Mouse (Mus musculus) liver, embryonic 11.5 days (tissue): ENCODE data around the gene Exoc1. TPM values are rescaled to one million over a fixed set of nuclear protein-coding genes. Genes with fewer than 3 reads are reported as not detected.

Source experiments
- ATAC-seq: fragments of 200-750 bp; cut with Nextera tagmentation; replicated peaks from 2 replicates; pipeline ENCODE4 v1.8.0; 2017; ENCODE audit warnings: moderate number of reproducible peaks, mild to moderate bottlenecking, moderate TSS enrichment, moderate library complexity; ENCODE audit not compliant: low FRiP score
- DNase-seq: peaks from one replicate; pipeline ENCODE4 v3.0.0-alpha.2; 2017; ENCODE audit warnings: low spot score
- H3K27ac ChIP-seq: fragments of 300-500 bp; sonication (generic); 2 replicates; pipeline ENCODE4 v1.5.1; 2014; ENCODE audit warnings: mild to moderate bottlenecking, low read depth, low read length, control low read depth
- H3K27me3 ChIP-seq: fragments of 300-500 bp; sonication (generic); replicated peaks from 2 replicates; pipeline ENCODE4 v1.6.1; 2014; ENCODE audit warnings: low read length, mixed read lengths; ENCODE audit not compliant: control insufficient read depth, insufficient read depth
- H3K36me3 ChIP-seq: fragments of 300-500 bp; sonication (generic); 2 replicates; pipeline ENCODE4 v1.6.1; 2014; ENCODE audit warnings: mild to moderate bottlenecking, low read length, moderate library complexity, mixed read lengths; ENCODE audit not compliant: control insufficient read depth, insufficient read depth
- H3K4me1 ChIP-seq: fragments of 300-500 bp; sonication (generic); replicated peaks from 2 replicates; pipeline ENCODE4 v1.6.1; 2014; ENCODE audit warnings: low read length, mixed read lengths; ENCODE audit not compliant: control insufficient read depth, insufficient read depth
- H3K4me2 ChIP-seq: fragments of 300-500 bp; sonication (generic); 2 replicates; pipeline ENCODE4 v1.6.1; 2014; ENCODE audit warnings: mild to moderate bottlenecking, control low read depth, moderate library complexity
- H3K4me3 ChIP-seq: fragments of 300-500 bp; sonication (generic); 2 replicates; pipeline ENCODE4 v1.5.1; 2014; ENCODE audit warnings: low read depth, low read length, control low read depth
- H3K9ac ChIP-seq: fragments of 300-500 bp; sonication (generic); 2 replicates; pipeline ENCODE4 v1.6.1; 2014; ENCODE audit warnings: low read depth, low read length, control low read depth
- H3K9me3 ChIP-seq: fragments of 300-500 bp; sonication (generic); 2 replicates; pipeline ENCODE4 v1.6.1; 2016; ENCODE audit warnings: low read length, inconsistent platforms, mixed read lengths; ENCODE audit not compliant: control insufficient read depth
- WGBS: fragments of 180-500 bp; shearing (Covaris S2); extraction: QIAGEN DNeasy Blood & Tissue Kit; methylation state at CpG from one replicate; pipeline ENCODE4 v1.1.7; 2014; 5-methylcytosine and 5-hydroxymethylcytosine counted together
- polyA plus RNA-seq: library from polyadenylated mRNA; unstranded; fragments of >200 nt; fragmentation: Nextera tagmentation; extraction: Ambion mirVana; gene quantifications from 2 replicates; pipeline ENCODE4 v1.2.1, GENCODE M21; 2014

The Exoc1 gene
- 28.3 and 33.1 TPM in 2 replicates for polyA plus RNA-seq

- Histone ChIP-seq H3K9me3 (no peaks in the 10 kb centered on the region), H3K4me3 (peak within 1 kb of the TSS; percentile 98), H3K36me3 (no peaks in the 10 kb centered on the region), H3K4me1 (peaks cover 7% of the 10 kb centered on the region; the same call in 1 of the 2 replicates), H3K4me2 (peak within 1 kb of the TSS; percentile 75), H3K27me3 (no peaks in the 10 kb centered on the region), H3K9ac (peak within 1 kb of the TSS; percentile 79), H3K27ac (peak within 1 kb of the TSS; percentile 88)
- under 1% methylated on average over 39 of the region's 39 CpGs for WGBS
- ATAC-seq, result peak; percentile 99
- DNase-seq, result peak; percentile 87
Measured at GRCm38 (mm10) chr5:76529040-76529703, at the start of gene Exoc1. Gene Exoc1, plus strand, starts transcription at chr5:76529311.

- 41% methylated on average over 5 of the region's 5 CpGs for WGBS
- DNase-seq (no peak), ATAC-seq (no peak)
Measured at GRCm38 (mm10) chr5:76483811-76484210, 45.3 kb upstream of the Exoc1 start, which contains the start of gene Gm7271. Gene Gm7271, plus strand, starts transcription at chr5:76484040.

GRCm38 (mm10) chr5:76495126-76495525 lies 34.0 kb upstream of the Exoc1 start:
- H3K27ac ChIP-seq, result no peak overlapping the region
- ATAC-seq (no peak), DNase-seq (no peak)
- H3K9ac ChIP-seq, result no peak overlapping the region
- H3K9me3 ChIP-seq, result no peaks in the 10 kb centered on the region
- no peak overlapping the region for H3K4me3 ChIP-seq
- H3K36me3 ChIP-seq, result no peaks in the 10 kb centered on the region
- no peak overlapping the region for H3K4me2 ChIP-seq
- H3K27me3 ChIP-seq, result no peaks in the 10 kb centered on the region
- no peaks in the 10 kb centered on the region for H3K4me1 ChIP-seq
- WGBS, result 82% methylated on average over 13 of the region's 13 CpGs

More at GRCm38 (mm10) chr5:76483811-76484210, 45.3 kb upstream of the Exoc1 start, which contains the start of gene Gm7271:
- Histone ChIP-seq H3K27me3 (no peaks in the 10 kb centered on the region; the same call in 1 of the 2 replicates), H3K4me2 (no peak within 1 kb of the TSS), H3K9ac (no peak within 1 kb of the TSS), H3K4me1 (no peaks in the 10 kb centered on the region), H3K36me3 (no peaks in the 10 kb centered on the region), H3K9me3 (no peaks in the 10 kb centered on the region), H3K4me3 (no peak within 1 kb of the TSS), H3K27ac (no peak within 1 kb of the TSS)

- H3K4me2 ChIP-seq, result no peak overlapping the region
- DNase-seq (no peak), ATAC-seq (no peak)
- no peak overlapping the region for H3K9ac ChIP-seq
- H3K4me1 ChIP-seq, result no peaks in the 10 kb centered on the region
- H3K27me3 ChIP-seq, result no peaks in the 10 kb centered on the region
- 44% methylated on average over 1 of the region's 1 CpGs for WGBS
- no peak overlapping the region for H3K4me3 ChIP-seq
- H3K9me3 ChIP-seq, result no peaks in the 10 kb centered on the region
- no peaks in the 10 kb centered on the region for H3K36me3 ChIP-seq
- no peak overlapping the region for H3K27ac ChIP-seq
Measured at GRCm38 (mm10) chr5:76522446-76522845, 6.7 kb upstream of the Exoc1 start.

- H3K9me3 ChIP-seq, result no peaks in the 10 kb centered on the region
- ATAC-seq (no peak), DNase-seq (no peak)
- H3K4me3 ChIP-seq, result no peak overlapping the region
- H3K36me3 ChIP-seq, result no peaks in the 10 kb centered on the region
- 51% methylated on average over 5 of the region's 5 CpGs for WGBS
- no peaks in the 10 kb centered on the region for H3K4me1 ChIP-seq
- no peaks in the 10 kb centered on the region for H3K27me3 ChIP-seq
- H3K27ac ChIP-seq, result no peak overlapping the region
- no peak overlapping the region for H3K4me2 ChIP-seq
- H3K9ac ChIP-seq, result no peak overlapping the region
Measured at GRCm38 (mm10) chr5:76524623-76525022, 4.5 kb upstream of the Exoc1 start.

- Histone ChIP-seq H3K4me3 (no peak overlapping the region), H3K36me3 (no peaks in the 10 kb centered on the region), H3K4me1 (peaks cover 3% of the 10 kb centered on the region; the same call in 1 of the 2 replicates), H3K9me3 (no peaks in the 10 kb centered on the region), H3K9ac (no peak overlapping the region), H3K27ac (no peak overlapping the region), H3K4me2 (no peak overlapping the region), H3K27me3 (no peaks in the 10 kb centered on the region)
- DNase-seq (no peak), ATAC-seq (no peak)
- WGBS, result 47% methylated on average over 4 of the region's 4 CpGs
Measured at GRCm38 (mm10) chr5:76525066-76525465, 4.0 kb upstream of the Exoc1 start.

GRCm38 (mm10) chr5:76525829-76526228 lies 3.3 kb upstream of the Exoc1 start:
- ATAC-seq (no peak), DNase-seq (no peak)
- Histone ChIP-seq H3K9ac (no peak overlapping the region), H3K4me3 (no peak overlapping the region), H3K4me2 (no peak overlapping the region), H3K4me1 (peaks cover 7% of the 10 kb centered on the region; the same call in 1 of the 2 replicates), H3K36me3 (no peaks in the 10 kb centered on the region), H3K27me3 (no peaks in the 10 kb centered on the region), H3K27ac (no peak overlapping the region), H3K9me3 (no peaks in the 10 kb centered on the region)
- 42% methylated on average over 2 of the region's 2 CpGs for WGBS

GRCm38 (mm10) chr5:76529704-76530066 lies 574 bp downstream of the Exoc1 start:
- Histone ChIP-seq H3K9ac (peak overlapping the region; percentile 79), H3K4me1 (peaks cover 7% of the 10 kb centered on the region; the same call in 1 of the 2 replicates), H3K4me3 (peak overlapping the region; percentile 98), H3K4me2 (peak overlapping the region; percentile 75), H3K9me3 (no peaks in the 10 kb centered on the region), H3K27me3 (no peaks in the 10 kb centered on the region), H3K27ac (peak overlapping the region; percentile 88; the same call in 1 of the 2 replicates), H3K36me3 (no peaks in the 10 kb centered on the region)
- no peak for DNase-seq
- WGBS, result 7% methylated on average over 9 of the region's 9 CpGs
- no peak; the same call in 1 of the 2 replicates for ATAC-seq

GRCm38 (mm10) chr5:76533186-76533585 lies 4.1 kb downstream of the Exoc1 start:
- ATAC-seq, result no peak
- DNase-seq, result no peak
- H3K9me3 ChIP-seq, result no peaks in the 10 kb centered on the region
- H3K36me3 ChIP-seq, result peaks cover 4% of the 10 kb centered on the region; the same call in 1 of the 2 replicates
- H3K4me3 ChIP-seq, result no peak overlapping the region
- H3K4me2 ChIP-seq, result no peak overlapping the region
- WGBS, result 80% methylated on average over 6 of the region's 6 CpGs
- no peaks in the 10 kb centered on the region for H3K27me3 ChIP-seq
- H3K27ac ChIP-seq, result no peak overlapping the region
- no peak overlapping the region for H3K9ac ChIP-seq
- H3K4me1 ChIP-seq, result peaks cover 7% of the 10 kb centered on the region; the same call in 1 of the 2 replicates
